Mouse (Mus musculus): ENCODE measurements at regions not wholly inside any gene's neighbourhood (a gene's known extent, or its start where the extent isn't known, plus 50 kb on each side); places are given as distances from the start of the nearest gene placed in this dataset.

DNA sequence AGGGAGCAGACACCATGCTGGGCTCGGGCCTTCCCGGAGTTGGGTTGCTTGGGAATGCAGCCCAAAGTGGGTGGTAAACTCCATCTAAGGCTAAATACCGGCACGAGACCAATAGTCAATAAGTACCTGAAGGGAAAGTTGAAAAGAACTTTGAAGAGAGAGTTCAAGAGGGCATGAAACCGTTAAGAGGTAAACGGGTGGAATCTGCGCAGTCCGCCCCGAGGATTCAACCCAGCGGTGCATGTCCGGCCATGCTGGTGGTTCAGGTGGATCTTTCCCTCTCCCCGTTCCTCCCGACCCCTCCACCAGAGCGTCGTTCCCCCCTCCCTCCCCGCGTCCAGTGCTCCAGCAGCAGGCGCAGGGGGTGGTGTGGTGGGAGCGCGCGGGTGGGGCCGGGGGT lies 179.1 kb upstream of the Arhgef26 start:
- no peaks in the 10 kb centered on the region for H3K36me3 ChIP-seq (ENCODE audit: insufficient read depth)
- DNase-seq, result peak; percentile 10
- H3K9ac ChIP-seq, result no peak overlapping the region
- 64% methylated on average over 22 of the region's 22 CpGs for WGBS
- peak; percentile 88 for ATAC-seq
- no peak for TF ChIP-seq CTCF (IDR thresholded peaks at IDR 0.05; ENCODE audit: low read depth)
- H3K4me1 ChIP-seq (ENCODE audit: insufficient read depth), result no peaks in the 10 kb centered on the region
- H3K27me3 ChIP-seq (ENCODE audit: insufficient read depth, low read length), result no peaks in the 10 kb centered on the region
- no peak overlapping the region for H3K4me3 ChIP-seq (ENCODE audit: low read depth, low read length)
- H3K27ac ChIP-seq (ENCODE audit: low read depth, low read length), result no peak overlapping the region
- peaks cover 11% of the 10 kb centered on the region; the same call in 1 of the 2 replicates for H3K9me3 ChIP-seq (ENCODE audit: low read length)
- H3K4me2 ChIP-seq (ENCODE audit: low read depth), result no peak overlapping the region

DNA sequence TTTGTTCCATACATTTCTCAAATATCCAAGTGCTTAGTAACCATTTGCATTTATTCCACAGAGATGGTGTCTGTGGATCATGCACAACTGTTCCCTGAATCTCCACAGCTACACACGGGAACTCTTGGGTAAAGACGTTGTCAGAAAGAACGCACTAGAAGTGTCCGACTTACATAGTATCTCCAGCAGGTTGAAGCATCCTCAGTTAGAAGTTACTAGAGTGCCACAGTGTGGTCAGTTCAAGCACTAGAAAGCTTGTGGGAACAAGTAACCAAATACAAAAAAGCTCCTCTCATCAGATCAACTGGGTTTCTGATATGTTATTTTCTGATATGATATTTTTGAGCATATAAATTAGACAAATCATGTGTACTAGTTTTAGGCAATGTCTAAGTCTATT lies 167.5 kb upstream of the Arhgef26 start:
- DNase-seq (peak; percentile 72), ATAC-seq (peak; percentile 88)
- peak; percentile 73 for TF ChIP-seq CTCF (IDR thresholded peaks at IDR 0.05; ENCODE audit: low read depth)
- no peak overlapping the region for H3K27ac ChIP-seq (ENCODE audit: low read depth, low read length)
- WGBS, result 45% methylated on average over 4 of the region's 4 CpGs
- H3K4me2 ChIP-seq (ENCODE audit: low read depth), result no peak overlapping the region
- no peaks in the 10 kb centered on the region for H3K36me3 ChIP-seq (ENCODE audit: insufficient read depth)
- H3K4me3 ChIP-seq (ENCODE audit: low read depth, low read length), result no peak overlapping the region
- H3K27me3 ChIP-seq (ENCODE audit: insufficient read depth, low read length), result no peaks in the 10 kb centered on the region
- no peaks in the 10 kb centered on the region for H3K9me3 ChIP-seq (ENCODE audit: low read length)
- H3K4me1 ChIP-seq (ENCODE audit: insufficient read depth), result no peaks in the 10 kb centered on the region
- H3K9ac ChIP-seq, result no peak overlapping the region

DNA sequence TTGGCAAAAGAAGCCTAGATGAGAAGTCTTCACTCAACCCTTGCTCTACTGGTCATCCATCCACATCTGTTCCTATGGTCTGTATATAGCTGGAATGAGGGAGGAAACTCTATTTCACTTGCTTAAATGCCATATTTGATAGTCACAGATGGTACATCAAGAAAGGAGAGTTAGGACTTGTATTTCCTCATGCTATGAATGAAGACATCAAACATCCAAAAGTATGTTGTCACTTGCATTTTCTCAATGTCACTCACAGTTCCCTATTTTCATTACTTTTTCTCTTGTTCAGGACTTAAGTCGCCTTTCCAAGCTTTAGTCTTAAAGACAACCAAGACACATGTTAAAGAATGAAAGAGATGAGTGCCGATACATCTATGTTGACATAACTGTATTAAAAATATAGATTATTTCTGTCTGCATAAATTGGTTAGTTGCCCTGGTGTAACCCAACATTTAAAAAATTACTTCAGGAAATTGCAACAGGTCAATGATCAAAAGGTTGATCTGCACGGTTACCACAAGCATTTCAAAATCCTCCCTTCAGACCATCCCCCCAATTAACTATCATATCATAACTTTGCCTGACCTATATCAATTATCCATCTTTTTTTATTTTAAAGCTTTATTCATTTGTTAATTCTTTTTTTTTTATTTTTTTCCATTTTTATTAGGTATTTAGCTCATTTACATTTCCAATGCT lies 150.2 kb upstream of the Arhgef26 start:
- Histone ChIP-seq H3K4me1 (ENCODE audit: insufficient read depth) (no peaks in the 10 kb centered on the region), H3K36me3 (ENCODE audit: insufficient read depth) (no peaks in the 10 kb centered on the region), H3K9ac (no peak overlapping the region), H3K27me3 (ENCODE audit: insufficient read depth, low read length) (no peaks in the 10 kb centered on the region), H3K27ac (ENCODE audit: low read depth, low read length) (no peak overlapping the region), H3K9me3 (ENCODE audit: low read length) (no peaks in the 10 kb centered on the region), H3K4me3 (ENCODE audit: low read depth, low read length) (no peak overlapping the region), H3K4me2 (ENCODE audit: low read depth) (no peak overlapping the region)
- TF ChIP-seq CTCF (IDR thresholded peaks at IDR 0.05; ENCODE audit: low read depth), result no peak
- WGBS, result 93% methylated on average over 3 of the region's 3 CpGs
- ATAC-seq (no peak), DNase-seq (no peak)

DNA sequence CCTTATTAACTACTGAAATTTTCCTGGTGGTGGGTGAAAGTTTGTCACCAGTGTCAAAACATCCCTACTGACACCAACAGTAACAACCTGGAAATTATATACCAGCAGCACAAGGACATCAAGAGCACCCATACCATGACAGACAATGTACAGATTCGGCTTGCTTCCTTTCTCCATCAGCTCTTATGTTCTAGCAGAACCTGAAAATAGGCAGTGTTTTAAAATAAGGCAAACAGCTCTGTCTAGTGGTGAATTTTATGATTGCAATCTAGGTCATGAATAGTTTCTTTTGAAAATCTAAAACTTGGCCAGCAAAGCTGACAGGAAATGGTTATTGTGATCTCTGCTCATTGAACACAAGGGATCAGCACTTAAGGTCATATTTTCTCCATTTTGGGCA lies 145.7 kb upstream of the Arhgef26 start:
- Histone ChIP-seq H3K4me1 (ENCODE audit: insufficient read depth) (no peaks in the 10 kb centered on the region), H3K27me3 (ENCODE audit: insufficient read depth, low read length) (no peaks in the 10 kb centered on the region), H3K9ac (no peak overlapping the region), H3K4me3 (ENCODE audit: low read depth, low read length) (no peak overlapping the region), H3K36me3 (ENCODE audit: insufficient read depth) (no peaks in the 10 kb centered on the region), H3K27ac (ENCODE audit: low read depth, low read length) (no peak overlapping the region), H3K4me2 (ENCODE audit: low read depth) (no peak overlapping the region), H3K9me3 (ENCODE audit: low read length) (no peaks in the 10 kb centered on the region)
- ATAC-seq, result peak; percentile 48; the same call in 1 of the 2 replicates
- peak; percentile 88 for TF ChIP-seq CTCF (IDR thresholded peaks at IDR 0.05; ENCODE audit: low read depth)
- peak; percentile 73 for DNase-seq
- 16% methylated on average over 1 of the region's 1 CpGs for WGBS

DNA sequence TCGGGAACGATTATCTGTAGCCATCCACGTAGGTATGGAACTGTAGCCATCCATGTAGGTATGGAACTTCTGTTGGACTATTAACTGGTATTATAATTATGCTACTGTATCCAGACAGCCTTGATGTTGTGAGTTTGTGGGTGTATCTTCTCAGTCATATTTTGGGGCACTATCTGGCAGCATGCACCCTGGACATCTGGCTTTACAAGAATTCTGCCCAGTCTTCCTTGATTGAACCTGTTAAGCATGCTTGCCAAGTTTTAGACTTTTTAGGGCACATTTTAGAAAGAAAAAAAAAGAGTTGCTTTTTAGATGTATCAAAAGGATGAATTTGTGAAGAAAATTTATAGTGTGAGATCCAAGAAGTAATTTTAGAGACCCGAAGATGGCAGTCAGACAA lies 143.7 kb upstream of the Arhgef26 start:
- ATAC-seq (no peak), DNase-seq (no peak)
- Histone ChIP-seq H3K36me3 (ENCODE audit: insufficient read depth) (no peaks in the 10 kb centered on the region), H3K27me3 (ENCODE audit: insufficient read depth, low read length) (no peaks in the 10 kb centered on the region), H3K9me3 (ENCODE audit: low read length) (no peaks in the 10 kb centered on the region), H3K4me2 (ENCODE audit: low read depth) (no peak overlapping the region), H3K9ac (no peak overlapping the region), H3K4me3 (ENCODE audit: low read depth, low read length) (no peak overlapping the region), H3K27ac (ENCODE audit: low read depth, low read length) (no peak overlapping the region), H3K4me1 (ENCODE audit: insufficient read depth) (no peaks in the 10 kb centered on the region)
- 91% methylated on average over 4 of the region's 4 CpGs for WGBS
- no peak for TF ChIP-seq CTCF (IDR thresholded peaks at IDR 0.05; ENCODE audit: low read depth)

DNA sequence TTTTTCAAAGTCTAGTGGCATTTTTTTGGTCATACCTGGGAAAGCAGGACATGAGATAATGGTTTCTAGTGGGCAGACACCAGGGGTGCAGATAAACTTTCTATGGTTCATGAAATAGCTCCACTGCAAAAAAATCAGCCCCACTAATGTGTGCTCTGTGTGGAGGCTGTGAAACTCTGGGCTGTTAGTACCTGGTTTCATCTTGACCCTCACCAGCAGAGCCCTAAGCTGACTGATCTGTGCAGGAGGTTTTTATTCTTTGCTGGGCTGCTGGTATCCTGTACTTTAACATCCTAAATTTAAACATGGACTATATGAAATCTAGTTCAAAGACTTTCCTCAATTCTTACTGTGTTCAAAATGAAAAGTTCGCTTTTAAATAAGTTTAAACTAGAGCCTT lies 141.5 kb upstream of the Arhgef26 start:
- ATAC-seq (no peak), DNase-seq (no peak)
- no peaks in the 10 kb centered on the region for H3K27me3 ChIP-seq (ENCODE audit: insufficient read depth, low read length)
- no peaks in the 10 kb centered on the region for H3K4me1 ChIP-seq (ENCODE audit: insufficient read depth)
- no peaks in the 10 kb centered on the region for H3K36me3 ChIP-seq (ENCODE audit: insufficient read depth)
- no peak overlapping the region for H3K9ac ChIP-seq
- no peak overlapping the region for H3K4me2 ChIP-seq (ENCODE audit: low read depth)
- H3K27ac ChIP-seq (ENCODE audit: low read depth, low read length), result no peak overlapping the region
- no peak overlapping the region for H3K4me3 ChIP-seq (ENCODE audit: low read depth, low read length)
- 84% methylated on average over 1 of the region's 1 CpGs for WGBS
- no peak for TF ChIP-seq CTCF (IDR thresholded peaks at IDR 0.05; ENCODE audit: low read depth)
- H3K9me3 ChIP-seq (ENCODE audit: low read length), result no peaks in the 10 kb centered on the region

DNA sequence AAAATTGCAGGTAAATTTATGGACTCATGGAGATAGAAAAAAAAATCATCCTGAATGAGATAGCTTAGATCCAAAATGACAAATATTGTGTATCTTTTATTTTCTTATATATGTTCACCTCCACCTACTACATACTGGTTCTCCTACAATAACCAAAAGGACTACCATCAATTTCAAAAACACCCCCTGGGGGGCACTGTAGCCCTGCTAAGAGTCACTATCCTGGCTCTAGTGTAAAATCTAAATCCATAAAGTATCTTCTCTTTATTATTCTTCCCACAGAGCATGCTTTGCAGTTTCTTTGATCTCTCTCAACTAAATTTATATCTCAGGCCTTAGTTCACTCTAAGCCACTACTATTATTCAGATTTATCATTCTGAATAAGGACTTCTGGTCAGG lies 122.3 kb upstream of the Arhgef26 start:
- peak; percentile 59 for TF ChIP-seq CTCF (IDR thresholded peaks at IDR 0.05; ENCODE audit: low read depth)
- no peak overlapping the region for H3K4me2 ChIP-seq (ENCODE audit: low read depth)
- peak; percentile 70 for DNase-seq
- no peaks in the 10 kb centered on the region for H3K9me3 ChIP-seq (ENCODE audit: low read length)
- no peaks in the 10 kb centered on the region for H3K36me3 ChIP-seq (ENCODE audit: insufficient read depth)
- ATAC-seq, result peak; percentile 78
- H3K27me3 ChIP-seq (ENCODE audit: insufficient read depth, low read length), result no peaks in the 10 kb centered on the region
- no peaks in the 10 kb centered on the region for H3K4me1 ChIP-seq (ENCODE audit: insufficient read depth)
- no peak overlapping the region for H3K4me3 ChIP-seq (ENCODE audit: low read depth, low read length)
- no peak overlapping the region for H3K9ac ChIP-seq
- H3K27ac ChIP-seq (ENCODE audit: low read depth, low read length), result no peak overlapping the region

All from forebrain, postnatal 0 days (tissue).